Mouse (Mus musculus): Measurements from ENCODE around the gene Itgb7.

DNA sequence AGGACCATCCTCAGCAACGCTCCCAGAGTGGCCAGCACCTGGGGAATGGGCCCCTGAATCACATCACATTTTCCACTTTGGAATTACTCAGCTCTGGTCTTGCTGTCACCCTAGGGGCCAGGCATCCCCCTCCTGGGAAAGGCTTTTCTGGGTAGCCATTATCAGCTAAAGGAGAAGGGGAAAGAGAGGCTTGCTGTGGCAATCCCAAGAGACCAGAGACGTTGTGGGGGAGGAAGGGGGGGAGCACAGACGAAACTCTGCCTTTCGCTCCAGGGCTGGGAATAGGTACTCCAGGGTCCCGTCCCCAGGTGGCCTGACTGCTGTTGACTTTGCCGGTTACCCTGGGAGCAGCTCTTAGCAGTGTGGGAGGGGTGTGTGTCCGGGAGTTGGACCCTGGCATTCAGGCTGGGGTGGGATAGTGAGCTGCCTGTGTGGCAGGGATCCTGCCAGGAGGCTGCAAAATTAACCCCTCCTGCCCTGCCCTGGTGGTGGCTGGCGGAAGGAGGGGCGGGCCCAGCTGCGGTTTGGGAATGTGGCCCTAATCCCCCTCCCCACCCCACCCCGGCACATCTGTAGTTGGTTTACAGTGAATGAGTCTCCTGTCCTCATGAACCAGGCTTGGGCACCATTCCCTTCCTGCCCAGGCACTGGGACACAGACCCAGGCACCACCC, 27.0 kb upstream of the Itgb7 start:
- TF ChIP-seq CTCF (IDR thresholded peaks at IDR 0.05; ENCODE audit: insufficient read depth, low read length) (no peak), POLR2A (IDR thresholded peaks at IDR 0.05; ENCODE audit: borderline replicate concordance, extremely low read depth, low read depth, low read length) (no peak)
